Mouse (Mus musculus) C2C12 (cell line): Measurements from ENCODE around the gene Mydgf.

Experiments
- CEBPB ChIP-seq: IDR thresholded peaks from one replicate; pipeline ENCODE4 v1.6.1; 2011; ENCODE audit warnings: low read depth, mild to moderate bottlenecking, control low read depth, moderate library complexity
- CTCF ChIP-seq: IDR thresholded peaks from one replicate; pipeline ENCODE4 v1.5.1; 2011; ENCODE audit not compliant: control insufficient read depth, insufficient read depth, insufficient read length
- MAX ChIP-seq: IDR thresholded peaks from one replicate; pipeline ENCODE4 v1.6.1; 2011; ENCODE audit warnings: mild to moderate bottlenecking, control low read depth
- MYOD1 ChIP-seq: IDR thresholded peaks from one replicate; pipeline ENCODE4 v1.6.1; 2011; ENCODE audit warnings: low read depth; ENCODE audit not compliant: control insufficient read depth, insufficient read length
- USF1 ChIP-seq: IDR thresholded peaks from one replicate; pipeline ENCODE4 v1.6.1; 2011; ENCODE audit warnings: low read depth, mild to moderate bottlenecking, control low read depth, moderate library complexity

GRCm38 (mm10) chr17:56149897-56150296 lies 33.8 kb downstream of the Mydgf start:
- TF ChIP-seq CTCF (no peak), USF1 (no peak), MYOD1 (no peak), MAX (no peak), CEBPB (no peak)
